Mouse (Mus musculus): ENCODE results near the gene Mertk. TPM values are rescaled to one million over a fixed set of nuclear protein-coding genes. Genes with fewer than 3 reads are reported as not detected.

Mertk gene
- polyA plus RNA-seq, 1 experiment from 2014 or later: 5.0 TPM

DNA sequence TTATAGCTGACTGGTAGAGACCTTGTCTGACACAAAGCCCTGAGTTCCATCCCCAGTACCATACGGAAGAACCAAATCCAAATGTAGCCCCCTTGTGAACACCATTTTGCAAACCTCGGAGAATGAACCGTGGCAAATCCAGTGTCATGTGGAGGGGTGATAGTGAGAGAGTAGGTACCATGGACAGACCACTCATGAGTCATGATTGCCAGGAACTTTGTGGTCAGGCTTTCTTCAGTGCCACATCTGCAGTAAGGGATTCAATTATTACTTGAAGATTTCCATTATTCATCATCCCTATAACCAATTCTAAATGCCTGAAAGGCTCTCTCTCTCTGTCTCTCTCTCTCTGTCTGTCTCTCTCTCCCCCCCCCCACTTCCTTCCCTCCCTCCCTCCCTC is 89.0 kb downstream of the Mertk start:
- no peak overlapping the region for H3K4me2 ChIP-seq (ENCODE audit: low read depth)
- H3K4me1 ChIP-seq (ENCODE audit: control insufficient read depth, insufficient read depth, low read length): no peaks in the 10 kb centered on the region
- no peak for DNase-seq (ENCODE audit: low spot score)
- no peak for ATAC-seq (ENCODE audit: insufficient read depth, low FRiP score, low TSS enrichment)
- H3K27me3 ChIP-seq (ENCODE audit: control insufficient read depth, insufficient read depth, low read length): no peaks in the 10 kb centered on the region
- H3K9me3 ChIP-seq (ENCODE audit: control insufficient read depth, low read length): no peaks in the 10 kb centered on the region
- 0 out of 2 replicates have a peak, but pooled peaks cover 2% of the 10 kb centered on the region for H3K36me3 ChIP-seq (ENCODE audit: control insufficient read depth, insufficient read depth, low read length)
- H3K4me3 ChIP-seq (ENCODE audit: low read depth, low read length): no peak overlapping the region
- no peak overlapping the region for H3K9ac ChIP-seq (ENCODE audit: low read length)
- WGBS: 92% methylated on average over 3 of the region's 3 CpGs
- H3K27ac ChIP-seq (ENCODE audit: low read depth, low read length): no peak overlapping the region

GRCm38 (mm10) chr2:128790875-128791614 is 92.3 kb downstream of the Mertk start:
- Histone ChIP-seq H3K4me1 (ENCODE audit: control insufficient read depth, insufficient read depth, low read length) (no peaks in the 10 kb centered on the region), H3K27ac (ENCODE audit: low read depth, low read length) (no peak overlapping the region), H3K4me2 (ENCODE audit: low read depth) (no peak overlapping the region), H3K27me3 (ENCODE audit: control insufficient read depth, insufficient read depth, low read length) (no peaks in the 10 kb centered on the region), H3K9me3 (ENCODE audit: control insufficient read depth, low read length) (no peaks in the 10 kb centered on the region), H3K4me3 (ENCODE audit: low read depth, low read length) (no peak overlapping the region), H3K9ac (ENCODE audit: low read length) (no peak overlapping the region), H3K36me3 (ENCODE audit: control insufficient read depth, insufficient read depth, low read length) (0 out of 2 replicates have a peak, but pooled peaks cover 2% of the 10 kb centered on the region)
- no peak for DNase-seq (ENCODE audit: low spot score)
- no peak for ATAC-seq (ENCODE audit: insufficient read depth, low FRiP score, low TSS enrichment)
- 87% methylated on average over 11 of the region's 11 CpGs for WGBS

GRCm38 (mm10) chr2:128793958-128794357 is 95.2 kb downstream of the Mertk start:
- WGBS: 66% methylated on average over 6 of the region's 6 CpGs
- ATAC-seq (ENCODE audit: insufficient read depth, low FRiP score, low TSS enrichment): no peak

GRCm38 (mm10) chr2:128796463-128796862 is 97.7 kb downstream of the Mertk start:
- H3K4me3 ChIP-seq (ENCODE audit: low read depth, low read length): no peak overlapping the region
- no peak overlapping the region for H3K27ac ChIP-seq (ENCODE audit: low read depth, low read length)
- DNase-seq (ENCODE audit: low spot score) (no peak), ATAC-seq (ENCODE audit: insufficient read depth, low FRiP score, low TSS enrichment) (no peak)
- H3K36me3 ChIP-seq (ENCODE audit: control insufficient read depth, insufficient read depth, low read length): peaks cover 2% of the 10 kb centered on the region; the same call in 1 of the 2 replicates
- WGBS: 80% methylated on average over 6 of the region's 6 CpGs
- no peaks in the 10 kb centered on the region for H3K27me3 ChIP-seq (ENCODE audit: control insufficient read depth, insufficient read depth, low read length)
- no peaks in the 10 kb centered on the region for H3K4me1 ChIP-seq (ENCODE audit: control insufficient read depth, insufficient read depth, low read length)
- H3K4me2 ChIP-seq (ENCODE audit: low read depth): no peak overlapping the region
- no peaks in the 10 kb centered on the region for H3K9me3 ChIP-seq (ENCODE audit: control insufficient read depth, low read length)
- no peak overlapping the region for H3K9ac ChIP-seq (ENCODE audit: low read length)

More at GRCm38 (mm10) chr2:128793958-128794357, 95.2 kb downstream of the Mertk start:
- no peak overlapping the region for H3K4me3 ChIP-seq (ENCODE audit: low read depth, low read length)
- no peak for DNase-seq (ENCODE audit: low spot score)
- no peaks in the 10 kb centered on the region for H3K27me3 ChIP-seq (ENCODE audit: control insufficient read depth, insufficient read depth, low read length)
- H3K4me1 ChIP-seq (ENCODE audit: control insufficient read depth, insufficient read depth, low read length): no peaks in the 10 kb centered on the region
- H3K9ac ChIP-seq (ENCODE audit: low read length): no peak overlapping the region
- no peaks in the 10 kb centered on the region for H3K9me3 ChIP-seq (ENCODE audit: control insufficient read depth, low read length)
- 0 out of 2 replicates have a peak, but pooled peaks cover 2% of the 10 kb centered on the region for H3K36me3 ChIP-seq (ENCODE audit: control insufficient read depth, insufficient read depth, low read length)
- no peak overlapping the region for H3K4me2 ChIP-seq (ENCODE audit: low read depth)
- no peak overlapping the region for H3K27ac ChIP-seq (ENCODE audit: low read depth, low read length)

GRCm38 (mm10) chr2:128803441-128803840 is 104.7 kb downstream of the Mertk start:
- no peaks in the 10 kb centered on the region for H3K27me3 ChIP-seq (ENCODE audit: control insufficient read depth, insufficient read depth, low read length)
- H3K4me1 ChIP-seq (ENCODE audit: control insufficient read depth, insufficient read depth, low read length): no peaks in the 10 kb centered on the region
- no peak overlapping the region for H3K27ac ChIP-seq (ENCODE audit: low read depth, low read length)
- no peaks in the 10 kb centered on the region for H3K9me3 ChIP-seq (ENCODE audit: control insufficient read depth, low read length)
- H3K4me3 ChIP-seq (ENCODE audit: low read depth, low read length): no peak overlapping the region
- H3K36me3 ChIP-seq (ENCODE audit: control insufficient read depth, insufficient read depth, low read length): no peaks in the 10 kb centered on the region; the same call in 1 of the 2 replicates
- DNase-seq (ENCODE audit: low spot score): no peak
- no peak for ATAC-seq (ENCODE audit: insufficient read depth, low FRiP score, low TSS enrichment)
- no peak overlapping the region for H3K9ac ChIP-seq (ENCODE audit: low read length)
- no peak overlapping the region for H3K4me2 ChIP-seq (ENCODE audit: low read depth)
- 92% methylated on average over 4 of the region's 4 CpGs for WGBS

GRCm38 (mm10) chr2:128805341-128805740 is 106.6 kb downstream of the Mertk start:
- Histone ChIP-seq H3K4me1 (ENCODE audit: control insufficient read depth, insufficient read depth, low read length) (no peaks in the 10 kb centered on the region), H3K9me3 (ENCODE audit: control insufficient read depth, low read length) (no peaks in the 10 kb centered on the region), H3K4me2 (ENCODE audit: low read depth) (no peak overlapping the region), H3K27me3 (ENCODE audit: control insufficient read depth, insufficient read depth, low read length) (no peaks in the 10 kb centered on the region), H3K36me3 (ENCODE audit: control insufficient read depth, insufficient read depth, low read length) (no peaks in the 10 kb centered on the region), H3K9ac (ENCODE audit: low read length) (no peak overlapping the region), H3K4me3 (ENCODE audit: low read depth, low read length) (no peak overlapping the region), H3K27ac (ENCODE audit: low read depth, low read length) (no peak overlapping the region)
- WGBS: 59% methylated on average over 4 of the region's 4 CpGs
- ATAC-seq (ENCODE audit: insufficient read depth, low FRiP score, low TSS enrichment) (no peak), DNase-seq (ENCODE audit: low spot score) (no peak)

DNA sequence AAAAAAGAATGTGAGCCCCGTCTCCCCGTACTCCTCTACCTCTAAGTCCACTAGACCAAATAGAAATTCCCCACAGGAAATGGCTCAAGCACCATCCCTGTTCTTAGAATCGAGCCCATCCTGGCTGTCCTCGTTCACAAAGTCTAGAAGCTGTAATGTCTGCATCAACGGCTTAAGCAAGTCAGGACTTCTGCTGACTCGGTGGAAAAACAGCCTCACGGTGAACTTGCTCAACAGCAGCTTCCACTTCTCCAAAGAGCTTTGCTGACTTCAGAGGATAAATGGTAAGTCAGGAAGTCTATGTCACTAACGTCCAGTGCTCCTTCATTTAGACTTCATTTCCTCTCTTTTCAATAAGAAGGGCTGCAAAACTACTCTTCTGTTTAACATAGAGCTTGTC is 107.8 kb downstream of the Mertk start:
- H3K4me2 ChIP-seq (ENCODE audit: low read depth): no peak overlapping the region
- no peaks in the 10 kb centered on the region for H3K9me3 ChIP-seq (ENCODE audit: control insufficient read depth, low read length)
- H3K4me1 ChIP-seq (ENCODE audit: control insufficient read depth, insufficient read depth, low read length): no peaks in the 10 kb centered on the region
- no peak for ATAC-seq (ENCODE audit: insufficient read depth, low FRiP score, low TSS enrichment)
- no peak overlapping the region for H3K9ac ChIP-seq (ENCODE audit: low read length)
- 85% methylated on average over 8 of the region's 8 CpGs for WGBS
- no peak overlapping the region for H3K4me3 ChIP-seq (ENCODE audit: low read depth, low read length)
- no peak overlapping the region for H3K27ac ChIP-seq (ENCODE audit: low read depth, low read length)
- H3K36me3 ChIP-seq (ENCODE audit: control insufficient read depth, insufficient read depth, low read length): no peaks in the 10 kb centered on the region
- no peak for DNase-seq (ENCODE audit: low spot score)
- H3K27me3 ChIP-seq (ENCODE audit: control insufficient read depth, insufficient read depth, low read length): no peaks in the 10 kb centered on the region

DNA sequence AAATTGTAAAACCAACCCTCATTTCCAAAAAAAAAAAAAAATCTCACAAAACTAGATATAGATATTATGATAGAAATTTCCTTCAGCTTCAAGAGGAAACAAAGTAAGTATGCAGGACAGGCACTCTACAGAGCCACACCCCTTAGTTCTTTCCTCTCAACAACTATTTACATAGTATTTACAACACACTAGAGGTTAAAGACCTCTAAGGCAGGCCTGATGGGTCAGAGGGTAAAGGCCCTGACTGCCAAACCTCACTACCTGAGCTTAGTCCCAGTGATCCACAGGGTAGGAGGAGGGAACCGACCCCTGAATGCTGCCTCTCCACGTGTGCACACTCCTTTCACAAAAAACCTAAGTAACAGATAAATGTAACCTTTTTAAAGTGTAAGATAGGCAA is 114.0 kb downstream of the Mertk start:
- 19% methylated on average over 2 of the region's 2 CpGs for WGBS
- no peak for ATAC-seq (ENCODE audit: insufficient read depth, low FRiP score, low TSS enrichment)

DNA sequence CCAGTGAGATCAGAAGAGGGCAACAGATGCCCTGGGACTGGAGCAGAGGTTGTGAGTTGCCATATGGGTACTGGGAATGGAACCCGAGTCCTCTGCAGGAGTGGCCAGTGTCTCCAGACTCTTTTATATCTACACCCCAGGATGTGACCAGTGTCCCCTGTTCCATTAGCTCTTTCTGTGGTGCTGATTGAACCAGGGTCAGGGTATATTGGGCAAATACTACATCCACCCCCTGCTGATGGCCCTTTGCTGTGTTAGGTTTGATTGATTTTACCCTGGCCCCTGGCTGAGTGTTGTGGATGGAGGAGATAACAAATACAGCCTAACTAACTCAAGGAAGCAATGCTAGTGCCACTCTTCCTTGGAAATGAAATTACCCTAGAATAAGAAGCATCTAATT is 117.6 kb downstream of the Mertk start:
- 62% methylated on average over 1 of the region's 1 CpGs for WGBS
- Histone ChIP-seq H3K9me3 (ENCODE audit: control insufficient read depth, low read length) (no peaks in the 10 kb centered on the region), H3K27me3 (ENCODE audit: control insufficient read depth, insufficient read depth, low read length) (no peaks in the 10 kb centered on the region), H3K4me3 (ENCODE audit: low read depth, low read length) (no peak overlapping the region), H3K36me3 (ENCODE audit: control insufficient read depth, insufficient read depth, low read length) (no peaks in the 10 kb centered on the region), H3K4me1 (ENCODE audit: control insufficient read depth, insufficient read depth, low read length) (0 out of 2 replicates have a peak, but pooled peaks cover 2% of the 10 kb centered on the region), H3K4me2 (ENCODE audit: low read depth) (no peak overlapping the region), H3K27ac (ENCODE audit: low read depth, low read length) (no peak overlapping the region), H3K9ac (ENCODE audit: low read length) (no peak overlapping the region)
- DNase-seq (ENCODE audit: low spot score) (no peak), ATAC-seq (ENCODE audit: insufficient read depth, low FRiP score, low TSS enrichment) (no peak)

More for the DNA sequence above, 114.0 kb downstream of the Mertk start:
- Histone ChIP-seq H3K27me3 (ENCODE audit: control insufficient read depth, insufficient read depth, low read length) (no peaks in the 10 kb centered on the region), H3K36me3 (ENCODE audit: control insufficient read depth, insufficient read depth, low read length) (no peaks in the 10 kb centered on the region), H3K4me2 (ENCODE audit: low read depth) (no peak overlapping the region), H3K4me1 (ENCODE audit: control insufficient read depth, insufficient read depth, low read length) (no peaks in the 10 kb centered on the region), H3K27ac (ENCODE audit: low read depth, low read length) (no peak overlapping the region), H3K4me3 (ENCODE audit: low read depth, low read length) (no peak overlapping the region), H3K9ac (ENCODE audit: low read length) (no peak overlapping the region), H3K9me3 (ENCODE audit: control insufficient read depth, low read length) (no peaks in the 10 kb centered on the region)
- DNase-seq (ENCODE audit: low spot score): no peak
